Mouse (Mus musculus): ENCODE results near the gene Rrnad1. TPM values are rescaled to one million over a fixed set of nuclear protein-coding genes. Genes with fewer than 3 reads are reported as not detected.
"Not testable (repeated sequence)": the region's sequence is repeated elsewhere in the genome, so short reads cannot be mapped to it uniquely, and the experiment has no call there.

The Rrnad1 gene
- polyA plus RNA-seq, 1 experiment from 2014 or later, result 22.2 TPM

- H3K36me3 ChIP-seq; H3K27ac ChIP-seq; H3K27me3 ChIP-seq (replicated peaks); H3K9ac ChIP-seq; H3K9me3 ChIP-seq; ATAC-seq (ENCODE audit: low FRiP score, low read depth); H3K4me3 ChIP-seq; H3K4me2 ChIP-seq (replicated peaks): not testable (repeated sequence)
- 89% methylated on average over 4 of the region's 4 CpGs for WGBS
- H3K4me1 ChIP-seq, result peaks cover 17% of the 10 kb centered on the region
Observed at GRCm38 (mm10) chr3:87887400-87887799, 43.1 kb downstream of the Rrnad1 start.

GRCm38 (mm10) chr3:87886416-87886815 is 44.1 kb downstream of the Rrnad1 start:
- peaks cover 17% of the 10 kb centered on the region for H3K4me1 ChIP-seq
- no peak overlapping the region for H3K9ac ChIP-seq
- no peaks in the 10 kb centered on the region for H3K27me3 ChIP-seq (replicated peaks)
- H3K9me3 ChIP-seq, result peaks cover 4% of the 10 kb centered on the region; the same call in 1 of the 2 replicates
- WGBS, result 87% methylated on average over 6 of the region's 6 CpGs
- H3K4me2 ChIP-seq (replicated peaks), result peak overlapping the region; percentile 47
- H3K36me3 ChIP-seq, result no peaks in the 10 kb centered on the region
- ATAC-seq (ENCODE audit: low FRiP score, low read depth), result 0 out of 2 replicates have a peak, but pooled peaks have one; percentile 1
- no peak overlapping the region for H3K4me3 ChIP-seq
- H3K27ac ChIP-seq, result no peak overlapping the region

DNA sequence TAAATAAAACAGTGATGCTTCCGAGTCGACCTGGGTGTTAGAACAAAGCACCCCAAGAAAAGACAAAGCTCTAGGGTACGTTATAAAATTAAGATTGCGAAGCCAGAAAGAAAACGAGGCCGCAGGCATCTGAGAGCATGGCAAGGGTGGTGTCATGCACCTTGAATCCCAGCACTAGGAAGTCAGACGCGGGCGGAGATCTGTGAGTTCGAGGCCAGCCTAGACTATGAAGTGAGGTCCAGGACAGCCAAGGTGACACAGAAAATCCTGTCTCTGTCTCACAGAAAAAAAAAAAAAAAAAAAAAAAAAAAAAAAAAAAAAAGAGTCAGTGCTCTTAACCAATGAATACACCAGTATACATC is 44.5 kb downstream of the Rrnad1 start:
- Histone ChIP-seq H3K9me3 (peaks cover 4% of the 10 kb centered on the region; the same call in 1 of the 2 replicates), H3K4me1 (peaks cover 17% of the 10 kb centered on the region), H3K36me3 (no peaks in the 10 kb centered on the region), H3K27ac (no peak overlapping the region), H3K27me3 (replicated peaks) (no peaks in the 10 kb centered on the region), H3K9ac (no peak overlapping the region), H3K4me2 (replicated peaks) (peak overlapping the region; percentile 47), H3K4me3 (peak overlapping the region; percentile 100)
- peak; percentile 41 for ATAC-seq (ENCODE audit: low FRiP score, low read depth)
- 18% methylated on average over 10 of the region's 10 CpGs for WGBS

GRCm38 (mm10) chr3:87885281-87886003 is 45.1 kb downstream of the Rrnad1 start, which contains the start of gene Prcc:
Gene Prcc, minus strand, starts transcription at chr3:87885608.
- under 1% methylated on average over 33 of the region's 33 CpGs for WGBS
- ATAC-seq (ENCODE audit: low FRiP score, low read depth), result peak; percentile 99
- Histone ChIP-seq H3K4me1 (peaks cover 17% of the 10 kb centered on the region), H3K27ac (peak within 1 kb of the TSS; percentile 62; the same call in 1 of the 2 replicates), H3K27me3 (replicated peaks) (no peaks in the 10 kb centered on the region), H3K9ac (peak within 1 kb of the TSS; percentile 95), H3K9me3 (peaks cover 4% of the 10 kb centered on the region; the same call in 1 of the 2 replicates), H3K4me2 (replicated peaks) (peak within 1 kb of the TSS; percentile 95), H3K36me3 (peaks cover 4% of the 10 kb centered on the region), H3K4me3 (peak within 1 kb of the TSS; percentile 100)

DNA sequence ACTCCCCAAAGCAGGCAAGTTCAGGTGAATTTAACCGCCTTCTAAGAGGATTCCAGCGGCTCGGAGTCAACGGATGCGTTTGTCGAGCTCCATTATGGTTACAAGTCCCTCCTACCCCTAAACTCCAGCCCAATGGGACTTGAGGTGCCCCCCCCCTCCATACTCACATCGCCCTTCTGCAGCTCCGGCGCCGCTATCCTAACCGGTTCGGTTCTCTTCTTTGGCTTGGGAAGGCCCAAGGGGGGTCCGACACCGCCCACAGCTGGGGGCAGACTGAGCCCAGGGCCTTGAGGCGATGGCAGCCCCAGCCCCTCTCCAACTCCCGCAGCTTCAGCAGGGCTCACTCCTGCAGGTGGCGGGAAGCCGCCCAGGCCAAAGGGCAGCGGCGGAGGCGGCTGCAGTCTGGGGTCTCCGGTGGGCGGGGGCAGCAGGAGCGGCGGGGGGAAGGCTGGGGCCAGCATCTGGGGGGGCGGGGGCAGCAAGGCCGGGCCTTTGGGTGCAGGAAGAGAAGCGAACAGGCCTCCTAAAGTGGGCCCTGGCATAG is 45.7 kb downstream of the Rrnad1 start:
- Histone ChIP-seq H3K4me2 (replicated peaks) (peak overlapping the region; percentile 95), H3K27me3 (replicated peaks) (no peaks in the 10 kb centered on the region), H3K36me3 (peaks cover 9% of the 10 kb centered on the region), H3K27ac (peak overlapping the region; percentile 62; the same call in 1 of the 2 replicates), H3K9ac (peak overlapping the region; percentile 95), H3K4me3 (peak overlapping the region; percentile 100), H3K9me3 (peaks cover 4% of the 10 kb centered on the region; the same call in 1 of the 2 replicates), H3K4me1 (peaks cover 17% of the 10 kb centered on the region)
- under 1% methylated on average over 28 of the region's 28 CpGs for WGBS
- peak; percentile 11 for ATAC-seq (ENCODE audit: low FRiP score, low read depth)

- WGBS, result 7% methylated on average over 3 of the region's 3 CpGs
Observed at GRCm38 (mm10) chr3:87884291-87884690, 46.2 kb downstream of the Rrnad1 start.

GRCm38 (mm10) chr3:87877730-87878129 is 52.8 kb downstream of the Rrnad1 start:
- Histone ChIP-seq H3K4me2 (replicated peaks) (no peak overlapping the region), H3K4me1 (no peaks in the 10 kb centered on the region), H3K9me3 (no peaks in the 10 kb centered on the region), H3K27me3 (replicated peaks) (no peaks in the 10 kb centered on the region), H3K27ac (no peak overlapping the region), H3K9ac (no peak overlapping the region), H3K36me3 (peaks cover 16% of the 10 kb centered on the region), H3K4me3 (no peak overlapping the region)
- ATAC-seq (ENCODE audit: low FRiP score, low read depth), result no peak
- 94% methylated on average over 4 of the region's 4 CpGs for WGBS

More at GRCm38 (mm10) chr3:87884291-87884690, 46.2 kb downstream of the Rrnad1 start:
- Histone ChIP-seq H3K9me3 (peaks cover 4% of the 10 kb centered on the region; the same call in 1 of the 2 replicates), H3K4me3 (peak overlapping the region; percentile 100), H3K36me3 (peaks cover 10% of the 10 kb centered on the region), H3K9ac (peak overlapping the region; percentile 95), H3K27ac (no peak overlapping the region), H3K27me3 (replicated peaks) (no peaks in the 10 kb centered on the region), H3K4me1 (peaks cover 17% of the 10 kb centered on the region), H3K4me2 (replicated peaks) (peak overlapping the region; percentile 95)
- ATAC-seq (ENCODE audit: low FRiP score, low read depth), result no peak

Other genes with a start within 250 kb of the Rrnad1 start
- gene Lrrc71, start 182.1 kb downstream of the Rrnad1 start, polyA plus RNA-seq (2016; fragmentation: Nextera tagmentation; extraction: Ambion mirVana), result 0.33 and 0.53 TPM in 2 replicates
- 93.8 and 141 TPM in 2 replicates for gene Ntrk1, start 135.6 kb downstream of the Rrnad1 start, polyA plus RNA-seq (2016; fragmentation: Nextera tagmentation; extraction: Ambion mirVana)
- 1.4 and 1.9 TPM in 2 replicates for gene Insrr, start 133.8 kb downstream of the Rrnad1 start, polyA plus RNA-seq (2016; fragmentation: Nextera tagmentation; extraction: Ambion mirVana)
- gene Pear1, start 106.4 kb downstream of the Rrnad1 start, polyA plus RNA-seq (2016; fragmentation: Nextera tagmentation; extraction: Ambion mirVana), result 11.7 and 12.4 TPM in 2 replicates
- not detected in 2 replicates for gene Sh2d2a, start 84.0 kb downstream of the Rrnad1 start, polyA plus RNA-seq (2016; fragmentation: Nextera tagmentation; extraction: Ambion mirVana)
- gene Prcc, start 45.1 kb downstream of the Rrnad1 start, polyA plus RNA-seq (2016; fragmentation: Nextera tagmentation; extraction: Ambion mirVana), result 14.3 and 15.4 TPM in 2 replicates
- 225 and 233 TPM in 2 replicates for gene Hdgf, start 24.4 kb downstream of the Rrnad1 start, polyA plus RNA-seq (2016; fragmentation: Nextera tagmentation; extraction: Ambion mirVana)
- gene Mrpl24, start 11.2 kb downstream of the Rrnad1 start, polyA plus RNA-seq (2016; fragmentation: Nextera tagmentation; extraction: Ambion mirVana), result 78.4 and 81.7 TPM in 2 replicates
- 60.7 and 64.1 TPM in 2 replicates for gene Isg20l2, start 403 bp downstream of the Rrnad1 start, polyA plus RNA-seq (2016; fragmentation: Nextera tagmentation; extraction: Ambion mirVana)
- 372 and 405 TPM in 2 replicates for gene Crabp2, start 17.9 kb upstream of the Rrnad1 start, polyA plus RNA-seq (2016; fragmentation: Nextera tagmentation; extraction: Ambion mirVana)
- 140 and 169 TPM in 2 replicates for gene Nes, start 40.4 kb upstream of the Rrnad1 start, polyA plus RNA-seq (2016; fragmentation: Nextera tagmentation; extraction: Ambion mirVana)
- 2.4 and 4.1 TPM in 2 replicates for gene Bcan, start 69.5 kb upstream of the Rrnad1 start, polyA plus RNA-seq (2016; fragmentation: Nextera tagmentation; extraction: Ambion mirVana)
- 0.24 and 0.60 TPM in 2 replicates for gene Hapln2, start 96.9 kb upstream of the Rrnad1 start, polyA plus RNA-seq (2016; fragmentation: Nextera tagmentation; extraction: Ambion mirVana)
- 28.9 and 29.1 TPM in 2 replicates for gene Gpatch4, start 112.4 kb upstream of the Rrnad1 start, polyA plus RNA-seq (2016; fragmentation: Nextera tagmentation; extraction: Ambion mirVana)
- gene Naxe, start 127.8 kb upstream of the Rrnad1 start, polyA plus RNA-seq (2016; fragmentation: Nextera tagmentation; extraction: Ambion mirVana), result 129 and 141 TPM in 2 replicates
- gene Ttc24, start 147.6 kb upstream of the Rrnad1 start, polyA plus RNA-seq (2016; fragmentation: Nextera tagmentation; extraction: Ambion mirVana), result not detected in 2 replicates
- 14.1 and 14.3 TPM in 2 replicates for gene Iqgap3, start 151.3 kb upstream of the Rrnad1 start, polyA plus RNA-seq (2016; fragmentation: Nextera tagmentation; extraction: Ambion mirVana)
- gene Mef2d, start 211.7 kb upstream of the Rrnad1 start, polyA plus RNA-seq (2016; fragmentation: Nextera tagmentation; extraction: Ambion mirVana), result 17.6 and 19.8 TPM in 2 replicates

All from neural tube, embryonic 12.5 days (tissue).